Mouse (Mus musculus) G1E-ER4 (cell line): ENCODE results near the gene Itih1. TPM values are rescaled to one million over a fixed set of nuclear protein-coding genes. Genes with fewer than 3 reads are reported as not detected.

Experiments used
- GATA1 ChIP-seq: IDR thresholded peaks from one replicate; pipeline ENCODE4 v1.8.0; 2012; ENCODE audit warnings: low read length, inconsistent platforms
- polyA plus RNA-seq: library from polyadenylated mRNA; stranded (reverse); fragments of >175 nt; gene quantifications from 2 replicates; pipeline ENCODE4 v1.2.3, GENCODE M21; 2012

Itih1 gene
- polyA plus RNA-seq, 1 experiment, result not detected

DNA sequence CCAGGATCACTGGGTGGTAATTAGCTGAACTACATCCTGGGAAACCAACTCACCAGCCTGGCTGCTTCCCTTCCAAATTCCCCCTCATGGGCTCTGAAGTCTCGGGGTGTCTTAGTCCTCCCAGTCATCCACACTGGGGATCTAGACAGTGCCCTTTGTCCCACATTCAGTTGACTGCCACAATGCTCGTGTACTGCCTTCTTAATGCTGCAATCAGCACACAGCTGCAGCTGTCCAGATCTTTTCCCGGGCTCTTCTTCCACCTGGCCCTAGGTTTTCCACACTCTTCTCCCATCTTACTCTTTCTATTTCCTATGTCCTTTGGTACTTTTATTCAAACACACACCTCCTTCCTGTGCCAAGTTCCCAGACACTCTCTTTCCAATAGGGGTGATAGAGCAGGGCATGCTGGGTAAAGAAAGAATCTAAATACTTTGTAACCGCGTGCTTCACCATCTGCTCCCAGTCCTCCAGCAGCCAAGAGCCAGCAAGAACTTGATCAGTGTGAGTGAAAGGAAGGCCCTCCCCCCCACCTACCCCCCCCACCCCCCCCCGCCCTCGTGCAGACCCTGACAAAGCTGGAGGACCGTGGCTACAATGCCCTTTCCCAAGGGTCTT lies 20.9 kb downstream of the Itih1 start:
- no peak for TF ChIP-seq GATA1

DNA sequence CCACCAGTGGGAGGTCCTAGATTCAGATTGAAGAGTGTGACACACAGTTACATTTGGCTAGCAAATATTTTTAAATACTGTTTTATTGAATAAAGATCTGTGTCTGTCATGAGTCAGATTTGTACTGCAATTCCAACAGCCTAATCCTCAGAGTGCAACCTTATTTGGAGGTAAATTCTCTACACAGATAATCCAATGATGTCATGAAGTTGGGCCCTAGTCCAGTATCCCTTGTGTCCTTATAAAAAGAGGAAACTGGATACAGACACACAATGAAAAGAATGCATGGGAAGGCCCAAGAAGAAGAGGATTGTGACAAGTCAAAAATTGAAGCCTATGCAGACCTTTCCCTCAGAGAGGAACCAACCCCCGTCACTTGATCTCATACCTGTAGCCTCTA lies 26.6 kb downstream of the Itih1 start:
- no peak for TF ChIP-seq GATA1

DNA sequence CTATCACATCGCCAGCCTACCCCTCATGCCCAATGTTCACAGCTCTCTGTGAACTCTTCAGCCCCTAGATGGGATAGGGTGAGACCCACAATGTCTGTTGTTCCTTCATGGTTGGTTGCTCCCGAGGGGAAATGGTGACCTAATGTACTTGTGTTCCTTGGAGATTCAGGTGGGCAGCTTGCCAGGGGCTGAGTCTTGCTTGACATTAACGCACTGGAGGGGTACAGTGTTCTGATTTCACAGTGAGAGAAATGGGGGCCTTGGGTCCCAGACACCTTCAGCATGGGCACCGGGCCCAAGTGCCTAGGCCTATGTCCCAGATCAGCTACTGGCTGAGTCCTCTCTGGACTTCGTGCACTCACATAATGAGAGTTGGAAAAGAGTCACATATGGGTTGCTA lies 29.7 kb downstream of the Itih1 start:
- TF ChIP-seq GATA1, result no peak

DNA sequence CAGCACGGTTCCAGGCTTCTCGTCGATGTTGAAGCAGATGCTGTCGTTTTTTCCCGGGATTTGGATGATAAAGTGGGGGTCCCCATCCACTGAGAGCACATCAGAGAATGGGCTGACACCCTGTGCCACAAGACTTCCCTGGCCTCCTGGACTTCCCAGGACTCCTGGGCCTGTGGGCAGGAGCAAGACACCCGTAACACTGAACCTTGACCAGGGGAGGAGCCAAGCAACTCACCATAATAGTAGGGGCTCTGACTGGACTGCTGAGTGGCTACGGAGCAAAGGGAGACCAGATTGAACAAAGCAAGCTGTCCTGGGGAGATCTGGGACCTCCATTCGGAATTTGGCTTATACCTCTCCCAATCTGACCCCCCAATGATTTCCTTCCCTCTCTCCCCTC lies 30.4 kb downstream of the Itih1 start:
- TF ChIP-seq GATA1, result no peak

DNA sequence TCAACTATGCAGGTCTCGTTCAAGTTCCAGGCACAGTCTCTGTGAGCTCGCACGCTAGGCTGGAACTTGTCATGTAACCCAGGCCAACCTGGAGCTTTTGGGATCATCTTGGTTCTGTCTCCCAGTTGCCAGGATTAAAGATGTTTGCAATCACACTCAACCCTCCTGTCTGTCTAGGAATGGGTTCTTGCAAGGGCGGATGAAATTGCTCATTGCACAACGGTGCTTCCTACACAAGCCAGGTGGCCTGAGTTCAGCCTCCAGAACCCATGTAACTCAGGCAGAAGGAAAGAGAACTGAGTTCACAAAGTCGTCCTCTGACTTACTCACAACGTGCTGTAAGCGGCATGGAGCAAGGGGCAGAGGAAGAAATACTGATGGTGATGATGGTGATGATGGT lies 31.9 kb downstream of the Itih1 start:
- TF ChIP-seq GATA1, result no peak

DNA sequence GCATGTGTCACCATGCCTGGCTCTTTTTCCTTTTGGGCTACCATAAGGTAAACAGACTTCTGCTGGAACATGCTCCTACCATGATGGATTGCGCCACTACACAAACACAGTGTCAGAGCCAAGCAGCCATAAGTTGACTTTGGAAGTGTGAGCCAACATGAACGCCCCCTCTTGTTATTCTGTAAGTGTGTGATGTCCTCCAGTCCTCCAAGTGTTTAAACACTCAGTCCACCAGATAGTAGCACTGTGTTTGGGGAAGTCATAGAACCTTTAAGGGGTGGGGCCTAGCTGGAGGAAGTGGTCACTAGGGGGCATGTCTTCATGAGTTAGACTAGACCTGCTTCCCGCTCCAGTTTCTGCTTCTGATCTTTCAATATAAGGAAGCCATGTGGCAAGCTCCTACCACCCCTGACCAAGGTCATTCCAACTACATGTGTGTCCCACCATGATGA lies 35.2 kb downstream of the Itih1 start:
- no peak for TF ChIP-seq GATA1

DNA sequence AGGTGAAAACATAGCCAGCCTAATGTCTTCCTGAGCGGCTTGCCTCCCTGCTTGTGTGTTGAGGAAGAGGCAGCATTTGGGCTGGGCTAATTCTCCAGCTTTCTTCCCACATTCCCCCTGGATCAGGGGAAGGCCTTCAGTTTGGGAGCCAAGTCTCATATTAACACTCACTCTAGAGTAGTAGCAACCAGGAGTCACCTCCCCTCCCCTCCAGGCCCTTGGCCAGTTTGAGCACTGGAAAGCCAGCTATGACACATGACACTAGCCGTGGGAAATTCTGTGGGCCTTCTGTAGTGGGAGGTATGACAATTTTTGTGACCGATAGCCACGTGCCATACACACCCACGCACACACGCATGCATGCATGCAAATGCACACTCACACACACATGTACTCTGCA lies 37.1 kb downstream of the Itih1 start:
- no peak for TF ChIP-seq GATA1

DNA sequence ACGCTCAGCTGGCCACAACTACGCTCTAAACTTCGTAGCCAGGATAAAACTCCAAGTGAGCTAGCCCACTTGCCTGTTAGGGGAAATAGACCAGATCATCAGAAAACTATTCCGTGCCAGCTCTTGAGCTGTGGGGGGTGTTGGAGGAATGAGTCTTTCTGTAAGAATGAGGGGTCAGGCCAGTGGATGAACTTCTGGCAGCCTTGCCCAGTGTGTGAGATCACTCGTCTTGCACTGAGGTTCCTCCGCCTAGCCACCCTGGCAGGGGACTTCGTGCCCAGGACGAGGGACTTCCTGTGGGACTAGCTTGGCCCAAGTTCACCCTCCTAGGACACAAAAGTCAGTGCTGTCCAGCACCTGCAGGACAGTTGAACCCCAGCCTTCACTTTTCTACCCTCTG lies 38.8 kb downstream of the Itih1 start:
- no peak for TF ChIP-seq GATA1

DNA sequence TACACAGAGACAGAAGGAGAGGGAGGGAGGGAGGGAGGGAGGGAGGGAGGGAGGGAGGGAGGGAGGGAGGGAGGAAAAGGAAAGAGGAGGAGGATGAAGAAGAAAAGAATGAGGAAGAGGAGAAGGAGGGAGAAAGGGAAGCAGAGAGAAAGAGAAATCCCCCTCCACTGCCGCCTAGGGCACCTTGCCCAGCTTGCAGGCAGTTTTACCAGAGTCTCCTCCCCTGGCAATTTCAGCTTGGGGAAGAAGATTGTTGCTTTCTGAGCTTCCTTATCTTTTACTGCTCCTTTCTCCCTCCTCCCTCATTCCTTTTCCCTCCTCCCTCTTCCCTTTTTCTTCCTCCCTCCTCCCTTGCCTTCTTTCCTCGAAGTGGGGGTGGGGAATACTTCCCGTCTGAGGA lies 40.1 kb downstream of the Itih1 start:
- TF ChIP-seq GATA1, result no peak

DNA sequence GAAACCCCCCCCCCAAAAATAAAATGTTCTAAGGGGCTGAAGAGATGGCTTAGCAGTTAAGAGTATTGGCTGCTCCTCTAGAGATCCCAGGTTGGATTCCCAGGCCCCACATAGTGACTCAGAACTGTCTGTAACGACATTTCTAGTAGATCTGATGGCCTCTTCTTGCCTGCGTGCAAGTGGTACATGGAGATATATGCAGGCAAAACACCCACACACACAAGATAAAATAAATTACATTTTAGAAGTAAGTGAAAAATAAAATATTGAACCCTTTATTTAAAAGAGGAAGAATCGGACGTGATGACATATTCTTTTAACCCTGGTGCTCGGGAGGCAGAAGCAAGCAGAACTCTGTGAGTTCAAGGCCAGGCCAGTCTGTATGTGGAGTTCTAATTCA lies 40.5 kb downstream of the Itih1 start:
- no peak for TF ChIP-seq GATA1

DNA sequence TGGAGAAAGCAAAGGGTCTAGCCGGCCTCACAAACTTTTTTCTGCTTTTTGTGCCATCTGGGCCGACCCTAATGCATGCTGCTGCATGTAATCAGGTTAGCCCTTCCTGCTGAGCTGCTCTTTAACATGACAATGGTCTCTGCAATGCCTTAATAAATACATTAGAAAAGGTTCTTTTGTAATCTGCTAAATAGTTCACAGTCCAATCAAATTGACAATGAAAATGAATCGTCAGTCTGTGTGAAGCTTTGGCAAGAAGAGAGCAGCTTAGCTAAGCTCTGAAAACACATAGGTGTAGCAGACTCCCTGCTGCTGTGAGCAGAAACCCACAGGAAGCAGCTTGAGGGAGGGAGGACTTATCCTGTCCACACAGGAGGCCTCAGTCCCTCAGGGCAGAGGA lies 43.1 kb downstream of the Itih1 start:
- TF ChIP-seq GATA1, result no peak

DNA sequence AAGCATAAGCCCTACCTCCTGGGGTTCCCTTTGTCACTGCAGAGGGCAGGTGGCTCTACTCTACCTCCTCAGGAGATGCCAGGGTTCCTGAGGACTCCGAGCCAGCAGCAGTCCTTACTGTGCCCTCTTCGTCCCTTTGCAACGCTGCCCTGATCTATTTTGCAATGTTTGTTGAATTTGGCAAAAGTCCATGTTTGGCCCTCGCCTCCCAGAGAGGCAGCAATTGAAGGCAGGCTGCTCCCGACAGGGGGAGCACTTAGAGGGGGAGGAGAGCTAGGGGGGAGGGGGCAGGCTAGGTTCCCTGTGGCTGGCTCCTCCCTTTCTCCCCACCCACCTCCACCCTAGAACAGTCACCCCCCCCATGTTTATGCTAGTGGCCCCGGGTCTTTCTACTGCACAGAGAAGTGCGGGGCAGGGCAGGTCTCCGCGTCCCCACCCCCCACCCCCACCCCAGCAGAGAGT lies 54.8 kb downstream of the Itih1 start:
- TF ChIP-seq GATA1, result no peak

DNA sequence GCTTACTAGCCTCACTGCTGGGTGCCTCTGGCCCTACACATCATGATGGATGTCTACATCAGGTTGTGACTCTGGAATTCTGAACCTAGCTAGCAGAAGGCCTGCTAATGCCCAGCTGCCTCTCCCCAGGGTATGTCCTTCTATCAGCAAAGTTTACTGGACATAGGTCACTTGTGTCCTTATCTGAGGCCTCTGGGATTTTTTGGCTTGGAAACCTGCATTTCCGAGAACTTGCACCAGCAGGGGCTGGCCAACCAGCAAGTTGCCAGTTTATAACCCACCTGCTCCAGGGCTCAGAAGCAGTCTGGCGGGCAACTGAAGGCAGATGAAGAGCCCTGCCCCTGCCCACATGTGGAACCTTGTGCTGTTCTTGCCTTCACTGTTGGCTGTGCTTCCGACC lies 56.9 kb downstream of the Itih1 start, which contains the start of gene Itih4:
Gene Itih4 (plus strand): TSS at position 273 of the 400 bp plus-strand sequence.
- TF ChIP-seq GATA1, result no peak

DNA sequence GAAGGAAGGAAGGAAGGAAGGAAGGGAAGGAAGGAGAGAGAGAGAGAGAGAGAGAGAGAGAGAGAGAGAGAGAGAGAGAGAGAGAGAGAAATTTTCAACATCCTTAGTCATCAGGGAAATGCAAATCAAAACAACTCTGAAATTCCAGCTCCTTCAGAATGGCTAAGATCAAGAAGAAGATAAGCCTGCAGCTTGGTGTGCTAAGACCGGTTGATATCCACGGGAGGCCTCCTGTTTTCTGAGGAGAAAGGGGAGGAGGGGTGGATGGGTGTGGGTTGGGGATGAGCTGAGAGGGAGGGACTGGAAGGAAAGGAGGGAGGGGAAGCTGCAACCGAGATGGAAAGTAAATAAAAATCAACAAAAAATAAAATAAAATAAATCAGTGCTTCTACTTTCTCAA lies 57.8 kb downstream of the Itih1 start:
- no peak for TF ChIP-seq GATA1

DNA sequence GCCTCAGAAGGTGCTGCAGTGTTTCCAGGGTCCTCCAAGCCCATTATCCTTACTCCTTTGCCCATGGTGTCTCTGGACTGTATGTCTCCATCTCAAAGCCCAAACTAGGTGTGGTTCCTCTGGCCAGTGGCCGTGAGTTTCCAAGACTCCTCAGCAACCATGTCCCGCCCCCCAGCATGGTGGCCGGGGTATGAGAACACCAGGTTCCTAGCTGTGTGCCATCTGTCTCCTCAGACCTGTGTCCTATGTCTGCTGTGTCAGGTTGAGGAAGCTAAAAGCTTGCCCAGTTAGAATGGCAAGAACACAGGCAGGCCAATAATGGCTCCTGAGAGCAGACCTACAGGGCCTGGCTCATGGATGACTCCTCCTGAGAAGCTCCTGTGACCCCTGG lies 61.4 kb downstream of the Itih1 start:
- TF ChIP-seq GATA1, result no peak

DNA sequence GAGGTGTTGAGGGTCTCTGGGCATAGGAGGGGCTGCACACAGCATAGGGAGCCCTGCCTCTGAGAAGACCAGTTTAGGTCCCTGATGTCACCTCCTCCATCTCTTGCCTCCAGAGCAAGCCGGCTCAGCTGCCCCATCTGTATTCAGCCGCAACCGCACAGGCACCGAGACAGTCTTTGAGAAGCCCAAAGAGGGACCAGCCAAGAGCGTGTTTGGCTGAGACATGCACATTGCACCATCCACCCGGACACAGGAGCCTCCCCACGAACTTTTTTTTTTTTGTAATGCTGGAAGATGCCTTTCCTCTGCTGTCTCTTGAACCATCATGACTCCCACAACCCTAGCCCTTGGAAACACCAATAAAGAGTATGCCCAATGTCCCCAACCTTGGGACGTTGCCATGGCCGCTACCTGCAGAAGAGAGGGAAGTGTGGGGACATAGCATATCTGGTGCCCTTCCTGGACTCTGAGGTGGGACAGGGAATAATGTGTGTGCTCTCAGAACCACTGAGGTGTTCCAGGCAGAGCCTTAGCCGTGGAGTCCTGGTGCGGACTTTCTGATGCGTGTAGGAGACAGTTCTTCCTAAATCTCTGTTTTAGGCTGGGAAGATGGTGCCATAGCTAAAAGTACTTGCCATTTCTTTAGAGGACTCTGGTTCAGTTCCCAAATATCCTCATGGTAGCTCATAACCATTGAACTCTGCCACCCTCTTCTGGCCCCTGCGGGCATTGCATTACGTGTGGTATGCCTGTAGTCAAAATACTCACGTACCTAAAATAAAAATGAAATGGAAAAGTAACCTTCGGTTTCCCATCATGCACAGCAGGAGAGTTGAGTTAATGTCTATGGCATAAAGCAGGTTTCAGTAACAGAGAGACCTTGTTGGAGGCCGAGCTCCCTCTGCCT lies 62.0 kb downstream of the Itih1 start:
- TF ChIP-seq GATA1, result no peak

DNA sequence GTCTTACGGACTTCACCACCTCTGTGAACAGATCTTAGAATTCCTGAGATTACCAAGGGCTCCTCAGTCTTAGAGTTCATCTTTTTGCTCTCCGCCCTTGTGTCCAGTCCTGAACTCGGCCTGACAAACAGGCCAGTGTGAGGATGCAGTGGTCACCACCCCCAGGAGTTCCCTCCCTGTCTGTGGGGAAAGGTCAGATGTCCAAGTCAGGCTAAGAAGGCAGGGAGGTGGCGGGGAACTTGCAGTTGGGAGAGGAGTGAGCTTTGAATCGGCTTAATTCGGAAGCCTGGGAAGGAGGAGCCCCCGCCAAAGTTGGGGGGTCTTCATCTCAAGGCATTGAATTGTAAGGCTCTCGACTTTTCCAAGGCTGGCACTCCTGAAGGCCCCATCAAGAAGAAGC lies 62.8 kb downstream of the Itih1 start:
- TF ChIP-seq GATA1, result no peak
